In the genomic region with DNA sequence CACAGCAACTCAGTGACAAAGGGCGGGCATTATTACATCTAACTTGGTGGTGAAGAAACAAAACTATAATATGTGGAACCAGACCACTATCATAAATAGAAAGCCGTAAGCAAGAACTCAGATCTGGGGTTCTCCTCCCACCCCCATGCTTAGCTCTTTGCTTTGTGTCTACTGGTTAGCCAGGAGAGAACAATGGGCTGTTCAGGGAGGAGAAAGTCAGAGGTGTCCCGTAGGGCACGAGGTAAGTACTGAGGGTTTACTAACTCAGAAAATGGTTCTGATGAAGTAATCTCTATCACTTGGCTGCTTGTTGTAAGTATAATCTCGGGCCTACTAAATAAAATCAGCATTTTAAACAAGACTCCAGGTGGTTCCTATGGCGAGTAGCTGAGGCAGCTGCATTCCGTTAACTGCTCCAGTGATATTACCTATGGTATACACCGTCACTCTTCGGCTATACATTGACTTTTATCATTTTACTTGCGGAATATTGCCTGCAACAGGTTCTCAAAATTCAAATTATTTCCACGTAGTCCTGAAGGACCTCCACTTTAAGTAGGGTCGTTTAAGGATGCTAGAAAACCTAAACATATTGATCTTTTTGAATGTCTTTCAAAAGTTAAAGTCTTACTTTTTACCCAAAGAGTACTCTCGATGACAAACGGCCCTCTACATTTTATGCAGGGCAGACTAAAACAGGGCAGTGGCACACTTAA, we compare ENCODE assay signal across 8 mouse cellular contexts. TPM values are rescaled to one million over a fixed set of nuclear protein-coding genes. Genes with fewer than 3 reads are reported as not detected.
DNase-seq lines count a peak whose midpoint lies in the region; ATAC-seq and TF ChIP-seq lines count a peak whose summit lies in the region.

No protein-coding gene starts in this region.

- peak overlapping the region; percentile 100 for H3K27ac ChIP-seq in embryonic facial prominence, embryonic 10.5 days (replicated peaks)
- peak overlapping the region; percentile 99 for H3K27ac ChIP-seq in hindbrain, postnatal 0 days
- H3K27ac ChIP-seq in neural tube, embryonic 12.5 days = peak overlapping the region; percentile 66; the same call in 1 of the 2 replicates

- H3K9ac ChIP-seq in hindbrain, postnatal 0 days (replicated peaks; ENCODE audit: low read length) = peak overlapping the region; percentile 81
- H3K9ac ChIP-seq in neural tube, embryonic 12.5 days = peak overlapping the region; percentile 62

- peaks cover 25% of the 10 kb centered on the region for H3K36me3 ChIP-seq in embryonic facial prominence, embryonic 10.5 days (replicated peaks)
- no peaks in the 10 kb centered on the region for H3K36me3 ChIP-seq in hindbrain, postnatal 0 days (ENCODE audit: insufficient read depth, low read length)
- H3K36me3 ChIP-seq in neural tube, embryonic 12.5 days = no peaks in the 10 kb centered on the region

- no peak for ATAC-seq in hindbrain, postnatal 0 days
- no peak for ATAC-seq in neural tube, embryonic 12.5 days (ENCODE audit: low FRiP score, low read depth)
- ATAC-seq in CD4-positive, CD25-positive, alpha-beta regulatory T cell, adult 4 months = no peak

- H3K4me1 ChIP-seq in embryonic facial prominence, embryonic 10.5 days = peaks cover 23% of the 10 kb centered on the region
- H3K4me1 ChIP-seq in hindbrain, postnatal 0 days (ENCODE audit: insufficient read depth, low read length) = no peaks in the 10 kb centered on the region
- peaks cover 19% of the 10 kb centered on the region for H3K4me1 ChIP-seq in neural tube, embryonic 12.5 days

- 42% methylated on average over 14 of the region's 14 CpGs for WGBS in embryonic facial prominence, embryonic 10.5 days
- WGBS in hindbrain, postnatal 0 days = 30% methylated on average over 14 of the region's 14 CpGs
- WGBS in neural tube, embryonic 12.5 days = 42% methylated on average over 14 of the region's 14 CpGs

- H3K27me3 ChIP-seq in embryonic facial prominence, embryonic 10.5 days (replicated peaks; ENCODE audit: low read depth, poor library complexity, severe bottlenecking) = no peaks in the 10 kb centered on the region
- H3K27me3 ChIP-seq in hindbrain, postnatal 0 days (ENCODE audit: insufficient read depth, low read length) = no peaks in the 10 kb centered on the region
- H3K27me3 ChIP-seq in neural tube, embryonic 12.5 days (replicated peaks) = no peaks in the 10 kb centered on the region

- H3K4me3 ChIP-seq in embryonic facial prominence, embryonic 10.5 days = peak overlapping the region; percentile 81
- H3K4me3 ChIP-seq in hindbrain, postnatal 0 days (ENCODE audit: low read length) = peak overlapping the region; percentile 96
- H3K4me3 ChIP-seq in neural tube, embryonic 12.5 days = peak overlapping the region; percentile 94

- H3K9me3 ChIP-seq in embryonic facial prominence, embryonic 10.5 days = no peaks in the 10 kb centered on the region
- no peaks in the 10 kb centered on the region for H3K9me3 ChIP-seq in hindbrain, postnatal 0 days (ENCODE audit: low read length)
- H3K9me3 ChIP-seq in neural tube, embryonic 12.5 days = no peaks in the 10 kb centered on the region

- DNase-seq in layer of hippocampus, adult 9-11 months = peak; percentile 15
- DNase-seq in layer of hippocampus, adult 8-10 months (ENCODE audit: low spot score in 2 of 2) = no peak
- no peak for DNase-seq in embryonic facial prominence, embryonic 10.5 days (ENCODE audit: low spot score)
- DNase-seq in hindbrain, postnatal 0 days (ENCODE audit: low spot score) = no peak
- DNase-seq in right cerebral cortex, postnatal 14 days = no peak
- DNase-seq in right cerebral cortex, postnatal 25 days = no peak

- H3K4me2 ChIP-seq in hindbrain, postnatal 0 days (ENCODE audit: low read depth, low read length) = peak overlapping the region; percentile 64
- peak overlapping the region; percentile 88 for H3K4me2 ChIP-seq in neural tube, embryonic 12.5 days (replicated peaks)

- TF ChIP-seq CTCF in hindbrain, postnatal 0 days (IDR thresholded peaks at IDR 0.05; ENCODE audit: low read depth) = no peak

RNA-seq across cellular contexts. Expression of a gene that starts 0.9 kb away (rescaled TPM):
- 100 to 1,000 TPM; 227 to 254 (median 239) TPM for total RNA-seq in layer of hippocampus, adult 8-10 months (2022)
- polyA plus RNA-seq in embryonic facial prominence, embryonic 10.5 days (2016; fragmentation: Nextera tagmentation; extraction: Ambion mirVana) = 539 and 556 TPM in 2 replicates
- 581 and 632 TPM in 2 replicates for total RNA-seq in hindbrain, postnatal 0 days (2014; rRNA removed)
- polyA plus RNA-seq in hindbrain, postnatal 0 days (2015; fragmentation: Nextera tagmentation; extraction: Ambion mirVana) = 321 and 336 TPM in 2 replicates
- 461 and 494 TPM in 2 replicates for polyA plus RNA-seq in neural tube, embryonic 12.5 days (2016; fragmentation: Nextera tagmentation; extraction: Ambion mirVana)
- polyA plus RNA-seq in CD4-positive, CD25-positive, alpha-beta regulatory T cell, adult 4 months (2017; shearing (Covaris generic)) = 100 to 1,000 TPM; 305 to 362 TPM

RNA-seq across cellular contexts. Expression of a gene that starts 13.3 kb away (rescaled TPM):
- total RNA-seq in layer of hippocampus, adult 8-10 months (2022) = 10 to 100 TPM; 34.3 to 36.5 (median 35.5) TPM
- polyA plus RNA-seq in embryonic facial prominence, embryonic 10.5 days (2016; fragmentation: Nextera tagmentation; extraction: Ambion mirVana) = 74.9 and 81.1 TPM in 2 replicates
- 21.2 and 21.7 TPM in 2 replicates for total RNA-seq in hindbrain, postnatal 0 days (2014; rRNA removed)
- polyA plus RNA-seq in hindbrain, postnatal 0 days (2015; fragmentation: Nextera tagmentation; extraction: Ambion mirVana) = 46.2 and 46.4 TPM in 2 replicates
- polyA plus RNA-seq in neural tube, embryonic 12.5 days (2016; fragmentation: Nextera tagmentation; extraction: Ambion mirVana) = 75.6 and 78.2 TPM in 2 replicates
- 10 to 100 TPM; 81.2 to 89.1 TPM for polyA plus RNA-seq in CD4-positive, CD25-positive, alpha-beta regulatory T cell, adult 4 months (2017; shearing (Covaris generic))

RNA-seq across cellular contexts. Expression of a gene that starts 48.4 kb away (rescaled TPM):
- total RNA-seq in layer of hippocampus, adult 8-10 months (2022) = 10 to 100 TPM in 3 of 4 experiments, 1 to 10 TPM in 1; 9.6 to 16.1 (median 12.6) TPM
- polyA plus RNA-seq in embryonic facial prominence, embryonic 10.5 days (2016; fragmentation: Nextera tagmentation; extraction: Ambion mirVana) = 3.3 and 3.5 TPM in 2 replicates
- 10.2 and 10.7 TPM in 2 replicates for total RNA-seq in hindbrain, postnatal 0 days (2014; rRNA removed)
- polyA plus RNA-seq in hindbrain, postnatal 0 days (2015; fragmentation: Nextera tagmentation; extraction: Ambion mirVana) = 7.0 and 7.7 TPM in 2 replicates
- polyA plus RNA-seq in neural tube, embryonic 12.5 days (2016; fragmentation: Nextera tagmentation; extraction: Ambion mirVana) = 4.0 and 5.1 TPM in 2 replicates
- polyA plus RNA-seq in CD4-positive, CD25-positive, alpha-beta regulatory T cell, adult 4 months (2017; shearing (Covaris generic)) = 10 to 100 TPM; 22.4 to 32.8 TPM
